ENCODE assay signal across 25 mouse cellular contexts in the genomic region with DNA sequence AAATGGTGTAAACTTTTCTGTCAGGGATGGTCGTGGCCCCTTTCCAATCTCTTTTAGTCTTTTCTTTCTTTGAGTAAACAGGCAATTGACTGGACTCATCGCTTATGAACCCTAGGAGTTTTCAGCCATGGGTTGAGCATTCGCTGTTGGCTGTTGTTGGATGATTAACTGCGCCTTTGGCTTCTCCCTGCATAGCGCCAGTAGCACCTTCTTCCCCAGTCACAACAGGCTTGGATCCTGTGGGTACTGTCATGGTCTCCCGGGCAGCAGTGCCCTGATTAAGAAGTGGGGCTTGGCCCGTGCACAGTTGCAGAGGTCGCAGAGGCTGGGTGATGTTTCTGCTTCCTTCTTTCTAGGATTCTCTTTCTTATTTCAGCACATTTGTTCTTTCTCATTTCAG.
A peak's percentile ranks its signal among the peaks of the same experiment; 100 is the strongest.
DNase-seq lines count a peak whose midpoint lies in the region; ATAC-seq and TF ChIP-seq lines count a peak whose summit lies in the region.
"Had no signal": no experiment of that assay in that cellular context is flagged by ENCODE, and none has a peak within 500 bp of the region (broad histone marks: within the 10 kb centered on the region; RNA-seq: fewer than 3 reads in every experiment).

No protein-coding gene starts in this region.

- WGBS in intestine, embryonic 15.5 days = 52% methylated on average over 8 of the region's 8 CpGs
- WGBS in intestine, postnatal 0 days = 64% methylated on average over 8 of the region's 8 CpGs
- 69% methylated on average over 8 of the region's 8 CpGs for WGBS in lung, embryonic 14.5 days

- TF ChIP-seq CTCF in intestine, postnatal 0 days (IDR thresholded peaks at IDR 0.05; ENCODE audit: low read depth) = no peak
- no peak for TF ChIP-seq CTCF in lung, embryonic 14.5 days (IDR thresholded peaks at IDR 0.05; ENCODE audit: low read depth)

- H3K36me3 ChIP-seq in intestine, embryonic 15.5 days = peaks cover 12% of the 10 kb centered on the region
- H3K36me3 ChIP-seq in intestine, postnatal 0 days (ENCODE audit: control insufficient read depth, insufficient read depth) = peaks cover 10% of the 10 kb centered on the region; the same call in 1 of the 2 replicates
- H3K36me3 ChIP-seq in lung, embryonic 14.5 days (ENCODE audit: insufficient read depth) = peaks cover 10% of the 10 kb centered on the region; the same call in 1 of the 2 replicates

- H3K9ac ChIP-seq in intestine, embryonic 15.5 days = no peak overlapping the region
- H3K9ac ChIP-seq in intestine, postnatal 0 days (ENCODE audit: low read depth, low read length) = no peak overlapping the region
- no peak overlapping the region for H3K9ac ChIP-seq in lung, embryonic 14.5 days
- H3K9ac ChIP-seq: embryonic facial prominence, embryonic 12.5 days; embryonic facial prominence, embryonic 15.5 days; forebrain, postnatal 0 days; hindbrain, embryonic 14.5 days had no signal

- DNase-seq in kidney, adult 9 months = peak; percentile 70
- no peak for DNase-seq in kidney, adult 18-20 months
- DNase-seq in lung, embryonic 14.5 days = peak; percentile 38
- DNase-seq in lung, postnatal 10 days = no peak
- no peak for DNase-seq in adrenal gland, postnatal 14 days
- DNase-seq: adrenal gland, postnatal 10 days; B cell, adult 2 months; cerebellum, adult 11 months; cerebellum, adult 2 months; cerebellum, adult 9-11 months; cerebellum, postnatal 25 days; forebrain, postnatal 0 days; gastrocnemius, adult 2 months; gastrocnemius, postnatal 14 days; heart, adult 11 months had no signal

- H3K27ac ChIP-seq in intestine, embryonic 15.5 days = 0 out of 2 replicates have a peak overlapping the region, but pooled peaks have one; percentile 2
- no peak overlapping the region for H3K27ac ChIP-seq in intestine, postnatal 0 days (ENCODE audit: low read depth, low read length)
- no peak overlapping the region for H3K27ac ChIP-seq in lung, embryonic 14.5 days (ENCODE audit: low read depth)
- H3K27ac ChIP-seq: embryonic facial prominence, embryonic 12.5 days; embryonic facial prominence, embryonic 15.5 days; gastrocnemius, adult 2 months; hindbrain, embryonic 14.5 days had no signal

- H3K4me3 ChIP-seq in intestine, embryonic 15.5 days (replicated peaks) = no peak overlapping the region
- no peak overlapping the region for H3K4me3 ChIP-seq in intestine, postnatal 0 days (ENCODE audit: low read depth, low read length)
- H3K4me3 ChIP-seq in lung, embryonic 14.5 days (ENCODE audit: low read depth, low read length) = no peak overlapping the region
- H3K4me3 ChIP-seq: embryonic facial prominence, embryonic 12.5 days; embryonic facial prominence, embryonic 15.5 days; gastrocnemius, adult 2 months had no signal

- no peak for ATAC-seq in intestine, embryonic 15.5 days
- ATAC-seq in intestine, postnatal 0 days = no peak
- no peak for ATAC-seq in lung, embryonic 14.5 days (ENCODE audit: insufficient read depth)
- ATAC-seq: forebrain, embryonic 14.5 days; forebrain, postnatal 0 days; Patski had no signal

- H3K4me1 ChIP-seq in intestine, embryonic 15.5 days (replicated peaks) = peaks cover 22% of the 10 kb centered on the region
- 0 out of 2 replicates have a peak, but pooled peaks cover 7% of the 10 kb centered on the region for H3K4me1 ChIP-seq in intestine, postnatal 0 days (replicated peaks; ENCODE audit: control insufficient read depth, insufficient read depth, low read length)
- 0 out of 2 replicates have a peak, but pooled peaks cover 2% of the 10 kb centered on the region for H3K4me1 ChIP-seq in lung, embryonic 14.5 days (ENCODE audit: insufficient read depth)
- H3K4me1 ChIP-seq: embryonic facial prominence, embryonic 12.5 days had no signal

- no peaks in the 10 kb centered on the region for H3K27me3 ChIP-seq in intestine, embryonic 15.5 days (replicated peaks)
- H3K27me3 ChIP-seq in intestine, postnatal 0 days (replicated peaks; ENCODE audit: control insufficient read depth, insufficient read depth, low read length) = no peaks in the 10 kb centered on the region
- H3K27me3 ChIP-seq in lung, embryonic 14.5 days (ENCODE audit: insufficient read depth, low read length) = no peaks in the 10 kb centered on the region
- H3K27me3 ChIP-seq: CH12.LX; embryonic facial prominence, embryonic 12.5 days; embryonic facial prominence, embryonic 15.5 days; Patski had no signal

- no peak overlapping the region for H3K4me2 ChIP-seq in intestine, embryonic 15.5 days (replicated peaks)
- no peak overlapping the region for H3K4me2 ChIP-seq in intestine, postnatal 0 days (replicated peaks; ENCODE audit: low read depth)
- H3K4me2 ChIP-seq in lung, embryonic 14.5 days = no peak overlapping the region
- H3K4me2 ChIP-seq: embryonic facial prominence, embryonic 12.5 days; embryonic facial prominence, embryonic 15.5 days; heart, embryonic 11.5 days; hindbrain, embryonic 14.5 days had no signal

- H3K9me3 ChIP-seq in intestine, embryonic 15.5 days = no peaks in the 10 kb centered on the region
- H3K9me3 ChIP-seq in intestine, postnatal 0 days (ENCODE audit: control insufficient read depth) = no peaks in the 10 kb centered on the region
- no peaks in the 10 kb centered on the region for H3K9me3 ChIP-seq in lung, embryonic 14.5 days (ENCODE audit: low read depth, low read length)
- H3K9me3 ChIP-seq: embryonic facial prominence, embryonic 12.5 days; embryonic facial prominence, embryonic 15.5 days; G1E had no signal

Comparison
In these comparisons a context has a peak if more than half of its experiments do, and no peak if none do; other contexts are left out.
1. DNase-seq: peak in kidney, adult 9 months (single experiment) and lung, embryonic 14.5 days (single experiment); none in kidney, adult 18-20 months (single experiment), lung, postnatal 10 days (single experiment) and adrenal gland, postnatal 14 days (single experiment).